8 mouse cellular contexts compared by ENCODE assay signal in genomic region chr4:139577006-139577405, GRCm38 (mm10). TPM values are rescaled to one million over a fixed set of nuclear protein-coding genes. Genes with fewer than 3 reads are reported as not detected.
DNase-seq lines count a peak whose midpoint lies in the region; ATAC-seq and TF ChIP-seq lines count a peak whose summit lies in the region.

No protein-coding gene starts in this region.

- no peak for TF ChIP-seq CTCF in layer of hippocampus, adult 2 months (conservative IDR thresholded peaks at IDR 0.05)
- TF ChIP-seq CTCF in embryonic fibroblast, embryonic 13.5 days (IDR thresholded peaks at IDR 0.05; ENCODE audit: borderline replicate concordance, insufficient read depth, low read length): no peak
- no peak for TF ChIP-seq CTCF in intestine, postnatal 0 days (IDR thresholded peaks at IDR 0.05; ENCODE audit: low read depth)

- H3K4me3 ChIP-seq in layer of hippocampus, adult 2 months: peak overlapping the region; percentile 75
- H3K4me3 ChIP-seq in embryonic fibroblast, embryonic 13.5 days (ENCODE audit: insufficient read depth, low read length): peak overlapping the region; percentile 85
- no peak overlapping the region for H3K4me3 ChIP-seq in intestine, postnatal 0 days (ENCODE audit: low read depth, low read length)
- peak overlapping the region; percentile 88 for H3K4me3 ChIP-seq in neural tube, embryonic 14.5 days (ENCODE audit: low read depth, low read length)

- no peaks in the 10 kb centered on the region for H3K9me3 ChIP-seq in intestine, postnatal 0 days (ENCODE audit: control insufficient read depth)
- H3K9me3 ChIP-seq in neural tube, embryonic 14.5 days (ENCODE audit: control insufficient read depth, low read length): no peaks in the 10 kb centered on the region

- H3K36me3 ChIP-seq in intestine, postnatal 0 days (ENCODE audit: control insufficient read depth, insufficient read depth): no peaks in the 10 kb centered on the region
- H3K36me3 ChIP-seq in neural tube, embryonic 14.5 days (ENCODE audit: control insufficient read depth, insufficient read depth, low read length): no peaks in the 10 kb centered on the region

- H3K27me3 ChIP-seq in intestine, postnatal 0 days (replicated peaks; ENCODE audit: control insufficient read depth, insufficient read depth, low read length): peaks cover 6% of the 10 kb centered on the region; the same call in 1 of the 2 replicates
- no peaks in the 10 kb centered on the region for H3K27me3 ChIP-seq in neural tube, embryonic 14.5 days (ENCODE audit: control insufficient read depth, insufficient read depth, low read length)

- DNase-seq in layer of hippocampus, adult 2 months (ENCODE audit: low spot score in 2 of 2): no peak
- DNase-seq in layer of hippocampus, adult 18-20 months (ENCODE audit: low spot score in 2 of 2): no peak
- DNase-seq in adipocyte (ENCODE audit: low spot score): no peak

- 0 out of 2 replicates have a peak overlapping the region, but pooled peaks have one; percentile 10 for H3K27ac ChIP-seq in layer of hippocampus, adult 2 months
- 0 out of 2 replicates have a peak overlapping the region, but pooled peaks have one; percentile 2 for H3K27ac ChIP-seq in embryonic fibroblast, embryonic 13.5 days (ENCODE audit: insufficient read depth, low read length)
- H3K27ac ChIP-seq in intestine, postnatal 0 days (ENCODE audit: low read depth, low read length): no peak overlapping the region
- H3K27ac ChIP-seq in neural tube, embryonic 14.5 days (ENCODE audit: low read depth, low read length): 0 out of 2 replicates have a peak overlapping the region, but pooled peaks have one; percentile 22

- no peak overlapping the region for H3K9ac ChIP-seq in intestine, postnatal 0 days (ENCODE audit: low read depth, low read length)
- H3K9ac ChIP-seq in neural tube, embryonic 14.5 days (replicated peaks; ENCODE audit: low read depth, low read length): 0 out of 2 replicates have a peak overlapping the region, but pooled peaks have one; percentile 91

- peak overlapping the region; percentile 94 for H3K4me2 ChIP-seq in intestine, postnatal 0 days (replicated peaks; ENCODE audit: low read depth)
- H3K4me2 ChIP-seq in neural tube, embryonic 14.5 days (ENCODE audit: low read depth, low read length): peak overlapping the region; percentile 82

- no peak for TF ChIP-seq POLR2A in embryonic fibroblast, embryonic 13.5 days (IDR thresholded peaks at IDR 0.05; ENCODE audit: low read depth, low read length)

- 76% methylated on average over 7 of the region's 7 CpGs for WGBS in intestine, postnatal 0 days
- WGBS in neural tube, embryonic 14.5 days: 71% methylated on average over 7 of the region's 7 CpGs

- ATAC-seq in intestine, postnatal 0 days: no peak
- ATAC-seq in neural tube, embryonic 14.5 days (ENCODE audit: low read depth): no peak
- ATAC-seq in megakaryocyte progenitor cell, adult 5-6 weeks (replicated peaks; ENCODE audit: poor library complexity): no peak
- no peak for ATAC-seq in activated CD4-positive, CD25-positive, alpha-beta regulatory T cell, adult 4 months

- peaks cover 17% of the 10 kb centered on the region for H3K4me1 ChIP-seq in embryonic fibroblast, embryonic 13.5 days (ENCODE audit: control insufficient read depth, insufficient read depth, low read length)
- H3K4me1 ChIP-seq in intestine, postnatal 0 days (replicated peaks; ENCODE audit: control insufficient read depth, insufficient read depth, low read length): peaks cover 16% of the 10 kb centered on the region
- H3K4me1 ChIP-seq in neural tube, embryonic 14.5 days (ENCODE audit: control insufficient read depth, insufficient read depth, low read length): peaks cover 45% of the 10 kb centered on the region

RNA-seq across cellular contexts. Expression of gene Gm21969, which starts 26.0 kb away (rescaled TPM):
- total RNA-seq in layer of hippocampus, adult 2 months (2021): not detected
- not detected for total RNA-seq in layer of hippocampus, adult 18-20 months (2021)
- polyA plus RNA-seq in embryonic fibroblast, embryonic 13.5 days (2011; ENCODE audit: insufficient read length, low read depth, missing spikeins): not detected in 2 replicates
- not detected in 2 replicates for polyA plus RNA-seq in intestine, postnatal 0 days (2015; fragmentation: Nextera tagmentation; extraction: Ambion mirVana)
- not detected in 2 replicates for polyA plus RNA-seq in neural tube, embryonic 14.5 days (2014; fragmentation: Nextera tagmentation; extraction: Ambion mirVana)
- not detected in 2 replicates for total RNA-seq in megakaryocyte progenitor cell, adult 5-6 weeks (2015)
- total RNA-seq in megakaryocyte progenitor cell, adult 5-6 weeks (2017): not detected in 2 replicates
- polyA plus RNA-seq in activated CD4-positive, CD25-positive, alpha-beta regulatory T cell, adult 4 months (2017; shearing (Covaris generic)): not detected

RNA-seq across cellular contexts. Expression of gene Aldh4a1, which starts 45.7 kb away (rescaled TPM):
- total RNA-seq in layer of hippocampus, adult 2 months (2021): 10 to 100 TPM; 20.1 to 20.2 TPM
- 10 to 100 TPM; 19.6 to 21.4 TPM for total RNA-seq in layer of hippocampus, adult 18-20 months (2021)
- 27.0 and 40.9 TPM in 2 replicates for polyA plus RNA-seq in embryonic fibroblast, embryonic 13.5 days (2011; ENCODE audit: insufficient read length, low read depth, missing spikeins)
- 3.5 and 3.9 TPM in 2 replicates for polyA plus RNA-seq in intestine, postnatal 0 days (2015; fragmentation: Nextera tagmentation; extraction: Ambion mirVana)
- polyA plus RNA-seq in neural tube, embryonic 14.5 days (2014; fragmentation: Nextera tagmentation; extraction: Ambion mirVana): 13.5 and 21.7 TPM in 2 replicates
- 11.1 and 14.7 TPM in 2 replicates for total RNA-seq in megakaryocyte progenitor cell, adult 5-6 weeks (2015)
- total RNA-seq in megakaryocyte progenitor cell, adult 5-6 weeks (2017): 20.0 and 22.3 TPM in 2 replicates
- 10 to 100 TPM in 1 of 2 experiments, 1 to 10 TPM in 1; 6.7 to 11.3 TPM for polyA plus RNA-seq in activated CD4-positive, CD25-positive, alpha-beta regulatory T cell, adult 4 months (2017; shearing (Covaris generic))

RNA-seq across cellular contexts. Expression of gene Iffo2, which starts 46.7 kb away (rescaled TPM):
- 10 to 100 TPM; 15.7 to 17.5 TPM for total RNA-seq in layer of hippocampus, adult 2 months (2021)
- total RNA-seq in layer of hippocampus, adult 18-20 months (2021): 10 to 100 TPM; 18.6 to 19.2 TPM
- 28.5 and 37.6 TPM in 2 replicates for polyA plus RNA-seq in embryonic fibroblast, embryonic 13.5 days (2011; ENCODE audit: insufficient read length, low read depth, missing spikeins)
- polyA plus RNA-seq in intestine, postnatal 0 days (2015; fragmentation: Nextera tagmentation; extraction: Ambion mirVana): 3.4 and 4.0 TPM in 2 replicates
- polyA plus RNA-seq in neural tube, embryonic 14.5 days (2014; fragmentation: Nextera tagmentation; extraction: Ambion mirVana): 7.2 TPM in 2 replicates
- 0.39 and 0.69 TPM in 2 replicates for total RNA-seq in megakaryocyte progenitor cell, adult 5-6 weeks (2015)
- total RNA-seq in megakaryocyte progenitor cell, adult 5-6 weeks (2017): 0.33 and 1.2 TPM in 2 replicates
- 1 to 10 TPM; 2.0 to 3.1 TPM for polyA plus RNA-seq in activated CD4-positive, CD25-positive, alpha-beta regulatory T cell, adult 4 months (2017; shearing (Covaris generic))
